Mouse (Mus musculus): ENCODE results near the gene Snapc1. TPM values are rescaled to one million over a fixed set of nuclear protein-coding genes. Genes with fewer than 3 reads are reported as not detected.

Snapc1 gene
- polyA plus RNA-seq, 1 experiment from 2014 or later, result 5.4 TPM

Other genes with a start within 250 kb of the Snapc1 start
- gene Hif1a, start 63.1 kb upstream of the Snapc1 start, polyA plus RNA-seq (2015; fragmentation: Nextera tagmentation; extraction: Ambion mirVana), result 15.2 and 20.2 TPM in 2 replicates
- 3.5 and 5.5 TPM in 2 replicates for gene Gm49321, start 26.8 kb upstream of the Snapc1 start, polyA plus RNA-seq (2015; fragmentation: Nextera tagmentation; extraction: Ambion mirVana)
- 0.09 and 0.10 TPM in 2 replicates for gene Syt16, start 33.2 kb downstream of the Snapc1 start, polyA plus RNA-seq (2015; fragmentation: Nextera tagmentation; extraction: Ambion mirVana)